Mouse (Mus musculus): ENCODE results near the gene Sspo.

Sspo gene

GRCm38 (mm10) chr6:48447929-48448328 is at the start of gene Sspo:
TSS of gene Sspo (plus strand) at chr6:48448229.
- DNase-seq (ENCODE audit: low read depth, low spot score): no peak

- no peak for DNase-seq (ENCODE audit: low read depth, low spot score)
These were observed 48.1 kb upstream of the Sspo start for GRCm38 (mm10) chr6:48399906-48400305.

- DNase-seq (ENCODE audit: low read depth, low spot score): no peak
These were observed 44.0 kb upstream of the Sspo start for GRCm38 (mm10) chr6:48404071-48404470.

- DNase-seq (ENCODE audit: low read depth, low spot score): no peak
These were observed 38.2 kb upstream of the Sspo start for GRCm38 (mm10) chr6:48409726-48410343.

GRCm38 (mm10) chr6:48410551-48410950 is 37.5 kb upstream of the Sspo start:
- DNase-seq (ENCODE audit: low read depth, low spot score): no peak

GRCm38 (mm10) chr6:48411193-48412092 is 36.6 kb upstream of the Sspo start:
- no peak for DNase-seq (ENCODE audit: low read depth, low spot score)

GRCm38 (mm10) chr6:48412147-48412546 is 35.9 kb upstream of the Sspo start:
- no peak for DNase-seq (ENCODE audit: low read depth, low spot score)

GRCm38 (mm10) chr6:48412662-48413061 is 35.4 kb upstream of the Sspo start:
- DNase-seq (ENCODE audit: low read depth, low spot score): no peak

- no peak for DNase-seq (ENCODE audit: low read depth, low spot score)
These were observed 34.9 kb upstream of the Sspo start for GRCm38 (mm10) chr6:48413081-48413480.

- DNase-seq (ENCODE audit: low read depth, low spot score): no peak
These were observed 33.1 kb upstream of the Sspo start for GRCm38 (mm10) chr6:48414886-48415285.

- DNase-seq (ENCODE audit: low read depth, low spot score): no peak
These were observed 32.4 kb upstream of the Sspo start for GRCm38 (mm10) chr6:48415636-48416035.

GRCm38 (mm10) chr6:48416486-48416885 is 31.5 kb upstream of the Sspo start:
- DNase-seq (ENCODE audit: low read depth, low spot score): no peak

- no peak for DNase-seq (ENCODE audit: low read depth, low spot score)
These were observed 27.4 kb upstream of the Sspo start for GRCm38 (mm10) chr6:48420647-48421046.

GRCm38 (mm10) chr6:48423336-48423735 is 24.7 kb upstream of the Sspo start:
- DNase-seq (ENCODE audit: low read depth, low spot score): no peak

- no peak for DNase-seq (ENCODE audit: low read depth, low spot score)
These were observed 24.0 kb upstream of the Sspo start for GRCm38 (mm10) chr6:48424074-48424473.

- DNase-seq (ENCODE audit: low read depth, low spot score): no peak
These were observed 21.1 kb upstream of the Sspo start for GRCm38 (mm10) chr6:48426956-48427355.

GRCm38 (mm10) chr6:48428769-48429557 is 19.1 kb upstream of the Sspo start:
- DNase-seq (ENCODE audit: low read depth, low spot score): no peak

- DNase-seq (ENCODE audit: low read depth, low spot score): no peak
These were observed 17.3 kb upstream of the Sspo start for GRCm38 (mm10) chr6:48430748-48431147.

GRCm38 (mm10) chr6:48432893-48433816 is 14.9 kb upstream of the Sspo start:
- no peak for DNase-seq (ENCODE audit: low read depth, low spot score)

- DNase-seq (ENCODE audit: low read depth, low spot score): no peak
These were observed 13.4 kb upstream of the Sspo start for GRCm38 (mm10) chr6:48434651-48435050.

- DNase-seq (ENCODE audit: low read depth, low spot score): no peak
These were observed 12.9 kb upstream of the Sspo start for GRCm38 (mm10) chr6:48435111-48435510.

Measured in telencephalon, adult 2 months (tissue).